Mouse (Mus musculus) erythroid progenitor cell, adult 5-6 weeks (primary cell): ENCODE measurements around the gene Stat3. TPM values are rescaled to one million over a fixed set of nuclear protein-coding genes. Genes with fewer than 3 reads are reported as not detected.

Experiments
- ATAC-seq: replicated peaks from 2 replicates; pipeline ENCODE4 v1.8.0; 2016; ENCODE audit warnings: moderate number of reproducible peaks, mild to moderate bottlenecking, moderate TSS enrichment, inconsistent platforms; ENCODE audit not compliant: poor library complexity, low FRiP score, severe bottlenecking
- total RNA-seq, 2 experiments: library from RNA; stranded (forward) in 1 of 2; stranded (reverse) in 1 of 2; fragments of 150-400 nt in 1 of 2; fragments of 186-747, 209-891 nt in 1 of 2; gene quantifications; 2 replicates each; pipeline versions ENCODE4 v1.2.3 to v1.2.4; 2015 to 2017; ENCODE audit warnings: low replicate concordance in 2 of 2

Stat3 gene
- total RNA-seq, 2 experiments from 2014 or later, result 26.6 to 31.0 TPM

GRCm38 (mm10) chr11:100964901-100965542, 25.7 kb upstream of the Stat3 start:
- ATAC-seq, result no peak

- no peak for ATAC-seq
These were observed 24.8 kb upstream of the Stat3 start for GRCm38 (mm10) chr11:100964180-100964579.

- no peak for ATAC-seq
These were observed 24.3 kb upstream of the Stat3 start for GRCm38 (mm10) chr11:100963647-100964046.

GRCm38 (mm10) chr11:100962371-100962911, 23.1 kb upstream of the Stat3 start:
- ATAC-seq, result no peak

GRCm38 (mm10) chr11:100960540-100960939, 21.2 kb upstream of the Stat3 start:
- ATAC-seq, result peak; percentile 80

GRCm38 (mm10) chr11:100959826-100960225, 20.5 kb upstream of the Stat3 start:
- no peak for ATAC-seq

GRCm38 (mm10) chr11:100959464-100959810, 20.1 kb upstream of the Stat3 start:
- peak; percentile 37; the same call in 1 of the 2 replicates for ATAC-seq

- no peak for ATAC-seq
These were observed 19.5 kb upstream of the Stat3 start for GRCm38 (mm10) chr11:100958613-100959463.

- no peak for ATAC-seq
These were observed 18.7 kb upstream of the Stat3 start for GRCm38 (mm10) chr11:100957915-100958469.

- ATAC-seq, result peak; percentile 64; the same call in 1 of the 2 replicates
These were observed 17.9 kb upstream of the Stat3 start for GRCm38 (mm10) chr11:100957244-100957643.

GRCm38 (mm10) chr11:100949540-100949939, 10.2 kb upstream of the Stat3 start:
- no peak for ATAC-seq

GRCm38 (mm10) chr11:100948317-100948716, 9.0 kb upstream of the Stat3 start:
- ATAC-seq, result no peak

- ATAC-seq, result 0 out of 2 replicates have a peak, but pooled peaks have one; percentile 41
These were observed 8.2 kb upstream of the Stat3 start for GRCm38 (mm10) chr11:100947548-100947947.

- ATAC-seq, result no peak
These were observed 7.5 kb upstream of the Stat3 start for GRCm38 (mm10) chr11:100946862-100947261.

- no peak for ATAC-seq
These were observed 3.0 kb upstream of the Stat3 start for GRCm38 (mm10) chr11:100942388-100942787.

GRCm38 (mm10) chr11:100938711-100939511, 429 bp downstream of the Stat3 start:
- ATAC-seq, result peak; percentile 31

GRCm38 (mm10) chr11:100938112-100938511, 1.2 kb downstream of the Stat3 start:
- ATAC-seq, result no peak

- no peak for ATAC-seq
These were observed 2.0 kb downstream of the Stat3 start for GRCm38 (mm10) chr11:100937295-100937694.

GRCm38 (mm10) chr11:100935373-100936355, 3.7 kb downstream of the Stat3 start:
- no peak for ATAC-seq
